Mouse (Mus musculus): ENCODE results near the gene Amot. TPM values are rescaled to one million over a fixed set of nuclear protein-coding genes. Genes with fewer than 3 reads are reported as not detected.

Gene Amot
- total RNA-seq, 2 experiments from 2014 or later: 152 to 215 TPM

DNA sequence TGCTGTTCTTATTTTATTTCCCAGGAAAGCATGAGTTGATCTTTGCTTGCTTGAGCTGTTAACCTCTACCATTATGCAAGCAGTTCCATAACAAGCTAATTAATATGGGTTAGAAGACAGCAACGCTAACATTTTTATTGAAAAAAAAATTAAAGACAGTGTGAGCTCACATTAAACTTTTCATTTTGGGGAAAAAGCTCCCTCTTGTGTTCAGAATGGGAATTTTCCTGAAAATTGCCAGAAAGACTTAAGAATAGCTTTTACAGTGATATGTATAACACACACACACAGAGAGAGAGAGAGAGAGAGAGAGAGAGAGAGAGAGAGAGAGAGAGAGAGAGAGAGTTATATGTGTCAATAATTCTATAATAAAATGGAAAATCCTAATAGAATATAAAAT, 105.7 kb downstream of the Amot start:
- intact Hi-C loops (cut with DNase I; ENCODE audit: low total_unique reads): no loop called here

More for the DNA sequence above, 105.7 kb downstream of the Amot start:
- no peak for DNase-seq

Other genes with a start within 250 kb of the Amot start
- gene Lhfpl1, start 156.1 kb downstream of the Amot start, total RNA-seq (2021): 1 to 10 TPM in 1 of 2 experiments, under 1 TPM in 1; 0.27 to 1.0 TPM